Mouse (Mus musculus) liver, adult (tissue): ENCODE measurements around the gene Gpr35.

Source experiments
- GATA4 ChIP-seq: IDR thresholded peaks from 2 replicates; pipeline ENCODE4 v1.6.1; 2014; ENCODE audit warnings: mild to moderate bottlenecking, low read length; ENCODE audit not compliant: insufficient replicate concordance

Gpr35 gene

DNA sequence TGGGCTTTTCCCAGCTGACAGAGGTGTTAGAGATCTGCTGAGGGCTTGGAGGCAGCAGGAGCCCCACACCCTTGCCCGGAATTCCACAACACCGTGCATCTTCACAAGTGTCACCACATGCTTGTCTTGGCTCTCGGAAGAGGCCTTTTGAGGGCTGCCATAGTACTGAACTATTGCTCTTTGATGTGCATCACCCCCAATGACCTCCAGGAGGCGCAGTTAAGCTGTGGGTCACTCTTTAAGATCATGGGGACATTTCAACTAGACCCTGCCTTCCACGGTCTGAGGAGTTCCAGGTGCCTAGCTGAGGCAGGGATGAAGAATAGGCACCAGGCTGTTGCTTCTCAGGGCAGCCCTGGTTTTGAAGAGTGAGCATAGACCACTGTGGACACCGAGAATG is 1.2 kb upstream of the Gpr35 start:
- no peak for TF ChIP-seq GATA4

DNA sequence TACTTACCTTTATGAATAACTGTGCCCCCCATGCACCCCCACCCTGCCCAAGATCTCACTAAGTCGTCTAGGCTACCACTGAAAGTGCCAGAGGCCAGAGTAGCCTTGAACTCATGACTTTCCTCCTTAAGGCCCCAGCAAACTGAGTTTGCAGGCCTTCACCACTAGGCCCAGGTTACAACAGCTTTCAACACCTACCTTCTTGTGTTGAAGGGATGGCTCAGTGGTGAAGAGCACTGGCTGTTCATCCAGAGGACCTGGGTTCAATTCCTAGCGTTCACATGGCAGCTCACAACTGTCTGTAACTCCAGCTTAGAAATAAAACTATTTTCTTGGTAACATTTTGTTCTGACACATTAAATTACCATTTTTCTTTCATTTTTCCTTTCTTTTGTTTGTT is 3.0 kb downstream of the Gpr35 start:
- TF ChIP-seq GATA4: no peak

- peak; percentile 32; the same call in 1 of the 2 replicates for TF ChIP-seq GATA4
These were observed 6.1 kb downstream of the Gpr35 start for GRCm38 (mm10) chr1:92956571-92957335.

GRCm38 (mm10) chr1:92958999-92959398 is 8.3 kb downstream of the Gpr35 start:
- TF ChIP-seq GATA4: no peak

- TF ChIP-seq GATA4: no peak
These were observed 21.5 kb downstream of the Gpr35 start for GRCm38 (mm10) chr1:92971879-92972795.

- TF ChIP-seq GATA4: no peak
These were observed 22.2 kb downstream of the Gpr35 start for GRCm38 (mm10) chr1:92972854-92973253.

DNA sequence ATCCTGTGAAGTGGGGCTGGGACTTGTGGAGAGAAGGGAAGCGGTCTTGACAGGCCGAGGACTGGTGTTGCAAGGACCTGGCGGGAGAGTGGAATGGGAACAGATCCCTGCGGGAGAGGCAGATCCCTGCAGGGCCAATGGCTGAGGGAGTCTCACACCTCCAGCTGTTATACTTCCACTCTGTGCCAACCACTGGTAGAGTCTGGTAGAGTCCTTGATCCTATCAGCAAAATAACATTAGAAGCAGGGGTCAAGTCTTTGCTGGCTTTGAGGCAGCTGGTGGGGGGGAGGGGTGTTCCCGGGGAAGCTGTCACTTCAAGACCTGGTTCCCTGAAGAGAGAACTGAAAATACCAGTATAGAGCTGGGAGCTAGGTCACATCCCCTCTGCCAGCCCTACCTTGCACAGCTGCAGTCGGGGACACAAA is 25.5 kb downstream of the Gpr35 start:
- no peak for TF ChIP-seq GATA4

DNA sequence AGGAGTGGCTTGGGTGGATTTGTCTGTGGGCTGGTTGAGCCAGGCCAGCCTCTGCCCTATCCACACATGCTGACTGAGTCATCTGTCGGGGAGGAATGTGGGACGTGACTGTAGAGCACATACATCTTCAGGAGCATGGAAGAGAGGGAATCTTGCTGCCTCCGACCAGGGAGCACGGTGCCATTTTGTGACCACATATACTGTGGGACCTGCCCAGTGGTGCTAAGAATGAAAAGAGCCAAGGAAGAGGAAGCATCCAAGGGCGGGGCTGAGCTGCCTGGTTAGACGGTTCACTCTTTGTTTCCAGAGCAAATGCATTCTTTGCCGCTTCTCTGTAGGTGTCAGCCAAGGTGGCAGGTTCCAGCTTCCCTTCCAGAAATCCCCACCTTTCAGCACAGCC is 28.0 kb downstream of the Gpr35 start:
- TF ChIP-seq GATA4: no peak

- TF ChIP-seq GATA4: no peak
These were observed 28.5 kb downstream of the Gpr35 start for GRCm38 (mm10) chr1:92979073-92979602.

GRCm38 (mm10) chr1:92981056-92981845 is 30.6 kb downstream of the Gpr35 start:
- TF ChIP-seq GATA4: peak; percentile 90; the same call in 1 of the 2 replicates

DNA sequence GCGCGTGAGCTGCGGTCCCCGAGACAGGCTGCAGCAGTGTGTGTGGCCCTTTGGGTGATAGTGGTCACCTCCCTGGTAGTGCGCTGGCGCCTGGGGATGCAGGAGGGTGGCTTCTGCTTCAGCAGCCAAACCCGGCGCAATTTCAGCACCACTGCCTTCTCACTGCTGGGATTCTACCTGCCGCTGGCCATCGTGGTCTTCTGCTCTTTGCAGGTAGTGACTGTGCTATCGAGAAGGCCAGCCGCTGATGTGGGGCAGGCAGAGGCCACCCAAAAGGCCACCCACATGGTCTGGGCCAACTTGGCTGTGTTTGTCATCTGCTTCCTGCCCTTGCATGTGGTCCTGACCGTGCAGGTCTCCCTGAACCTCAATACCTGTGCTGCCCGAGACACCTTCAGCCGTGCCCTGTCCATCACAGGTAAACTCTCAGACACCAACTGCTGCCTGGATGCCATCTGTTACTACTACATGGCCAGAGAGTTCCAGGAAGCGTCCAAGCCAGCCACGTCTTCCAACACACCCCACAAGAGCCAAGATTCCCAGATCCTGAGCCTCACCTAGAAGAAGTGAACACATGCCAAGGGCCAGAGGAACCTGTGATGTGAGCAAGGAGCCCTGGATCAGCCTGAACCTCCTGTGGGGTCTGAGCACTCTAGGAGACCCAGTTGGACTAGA is 32.4 kb downstream of the Gpr35 start:
- no peak for TF ChIP-seq GATA4

GRCm38 (mm10) chr1:92984999-92985398 is 34.3 kb downstream of the Gpr35 start:
- TF ChIP-seq GATA4: no peak

- no peak for TF ChIP-seq GATA4
These were observed 38.2 kb downstream of the Gpr35 start for GRCm38 (mm10) chr1:92988894-92989293.

GRCm38 (mm10) chr1:92989891-92990290 is 39.2 kb downstream of the Gpr35 start:
- no peak for TF ChIP-seq GATA4
